ENCODE assay signal across 9 mouse cellular contexts in the genomic region with DNA sequence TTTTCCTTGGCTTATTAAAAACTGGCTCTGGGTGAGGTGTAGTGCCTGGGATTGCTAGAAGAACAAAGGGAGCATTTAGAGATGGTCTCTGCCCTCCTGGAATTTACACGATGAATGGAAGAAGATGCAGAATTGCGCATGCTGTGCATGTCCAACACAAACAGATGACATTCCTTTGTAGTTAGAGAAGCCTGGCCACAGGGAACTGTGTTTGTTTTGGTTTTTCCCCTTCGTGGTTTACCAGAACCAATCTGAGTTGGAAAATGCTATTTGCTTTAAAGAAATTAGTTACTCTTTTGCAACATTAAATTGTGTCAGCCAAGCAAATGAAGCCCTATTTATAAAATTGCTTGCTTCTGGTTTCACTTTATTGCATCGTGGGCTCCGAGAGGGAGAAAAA. TPM values are rescaled to one million over a fixed set of nuclear protein-coding genes. Genes with fewer than 3 reads are reported as not detected.
DNase-seq lines count a peak whose midpoint lies in the region; ATAC-seq lines count a peak whose summit lies in the region.
"Had no signal": no experiment of that assay in that cellular context is flagged by ENCODE, and none has a peak within 500 bp of the region (broad histone marks: within the 10 kb centered on the region; RNA-seq: fewer than 3 reads in every experiment).

A gene (plus strand): TSS at position 170 of the 400 bp plus-strand sequence.

- no peak for ATAC-seq in inflammation-experienced regulatory T-cells, adult 6 months

- H3K4me3 ChIP-seq in macrophage (ENCODE audit: inconsistent target), result no peak within 1 kb of the TSS; the same call in 1 of the 2 replicates
- H3K4me3 ChIP-seq: limb, embryonic 13.5 days had no signal

- H3K36me3 ChIP-seq in macrophage (ENCODE audit: inconsistent target), result no peaks in the 10 kb centered on the region
- H3K36me3 ChIP-seq: limb, embryonic 13.5 days had no signal

- WGBS in macrophage (ENCODE audit: missing documents), result 35% methylated on average over 5 of the region's 5 CpGs

- peaks cover 15% of the 10 kb centered on the region; the same call in 1 of the 2 replicates for H3K79me2 ChIP-seq in macrophage (ENCODE audit: inconsistent target)

- no peak within 1 kb of the TSS for H3K27ac ChIP-seq in macrophage
- H3K27ac ChIP-seq: limb, embryonic 13.5 days had no signal

- DNase-seq in kidney, postnatal 14 days, result peak; percentile 12
- no peak for DNase-seq in kidney, postnatal 4 days
- no peak for DNase-seq in adrenal gland, adult 18-20 months (ENCODE audit: low spot score in 2 of 2)
- DNase-seq in gonadal fat pad, adult 2 months (ENCODE audit: low read depth), result no peak
- no peak for DNase-seq in layer of hippocampus, postnatal 36 days
- no peak for DNase-seq in cerebellum, postnatal 25 days

RNA-seq across cellular contexts. Expression of the gene that starts here (rescaled TPM):
- 10 to 100 TPM; 45.1 to 63.9 TPM for total RNA-seq in adrenal gland, adult 18-20 months (2021)
- 53.9 and 70.7 TPM in 2 replicates for polyA plus RNA-seq in gonadal fat pad, adult 2 months (2012; rRNA removed)
- total RNA-seq in macrophage (2018; cell fraction: chromatin; rRNA removed), result 1,000 to 10,000 TPM in 1 of 26 experiments, 100 to 1,000 TPM in 15, 10 to 100 TPM in 10; 25.0 to 1,061 (median 249) TPM
- 100 to 1,000 TPM in 6 of 26 experiments, 10 to 100 TPM in 12, 1 to 10 TPM in 8; 5.2 to 155 (median 29.5) TPM for total RNA-seq in macrophage (2018; cell fraction: cytosol; rRNA removed)
- 100 to 1,000 TPM in 15 of 26 experiments, 10 to 100 TPM in 11; 16.1 to 687 (median 245) TPM for total RNA-seq in macrophage (2018; cell fraction: nucleus; rRNA removed)
- 4.1 to 22.9 TPM (median 22.9 TPM) in 3 replicates for polyA plus RNA-seq in macrophage (2018)
- 1 to 10 TPM in 2 of 3 experiments, under 1 TPM in 1; 0.20 to 1.7 (median 1.4) TPM for polyA plus RNA-seq in inflammation-experienced regulatory T-cells, adult 6 months (2017; shearing (Covaris generic))
- total RNA-seq in layer of hippocampus, postnatal 36 days (2021), result 10 to 100 TPM in 1 of 2 experiments, 1 to 10 TPM in 1; 7.1 to 14.0 TPM
